8 mouse cellular contexts compared by ENCODE assay signal in genomic region chr16:34667031-34667726, GRCm38 (mm10). TPM values are rescaled to one million over a fixed set of nuclear protein-coding genes. Genes with fewer than 3 reads are reported as not detected.
DNase-seq lines count a peak whose midpoint lies in the region; ATAC-seq lines count a peak whose summit lies in the region.

No protein-coding gene starts in this region.

- H3K9ac ChIP-seq in intestine, embryonic 15.5 days = no peak overlapping the region

- WGBS in intestine, embryonic 15.5 days = 9% methylated on average over 20 of the region's 20 CpGs

- H3K4me2 ChIP-seq in intestine, embryonic 15.5 days (replicated peaks) = peak overlapping the region; percentile 49

- H3K27ac ChIP-seq in intestine, embryonic 15.5 days = no peak overlapping the region

- H3K27me3 ChIP-seq in intestine, embryonic 15.5 days (replicated peaks) = no peaks in the 10 kb centered on the region; the same call in 1 of the 2 replicates

- H3K4me1 ChIP-seq in intestine, embryonic 15.5 days (replicated peaks) = 0 out of 2 replicates have a peak, but pooled peaks cover 6% of the 10 kb centered on the region

- intact Hi-C loops in gastrocnemius, postnatal 36 days (cut with DNase I) = loop anchor here (1.0 kb wide), 1 partner anchor 33 kb away; no protein-coding TSS in a partner anchor
- intact Hi-C loops in left cerebral cortex, postnatal 25 days (cut with DNase I) = loop anchor here (2.0 kb wide), 1 partner anchor 34 kb away; no protein-coding TSS in a partner anchor

- DNase-seq in adrenal gland, adult 18-20 months (ENCODE audit: low spot score in 2 of 2) = peak; percentile 52 to 69
- DNase-seq in embryo, embryonic 10.5 days (ENCODE audit: low spot score) = peak; percentile 87
- peak; percentile 28 to 36 for DNase-seq in gastrocnemius, postnatal 36 days
- peak; percentile 72 to 87 for DNase-seq in left cerebral cortex, postnatal 25 days (ENCODE audit: low spot score in 2 of 2)
- DNase-seq in mesoderm, embryonic 11.5 days (ENCODE audit: low read depth, low spot score) = peak; percentile 88
- DNase-seq in right cerebral cortex, postnatal 25 days = peak; percentile 77
- DNase-seq in urinary bladder, postnatal 36 days (ENCODE audit: low spot score in 2 of 2) = peak; percentile 46 to 59

- peak; percentile 71 for ATAC-seq in intestine, embryonic 15.5 days

- no peaks in the 10 kb centered on the region for H3K9me3 ChIP-seq in intestine, embryonic 15.5 days

- H3K4me3 ChIP-seq in intestine, embryonic 15.5 days (replicated peaks) = 0 out of 2 replicates have a peak overlapping the region, but pooled peaks have one; percentile 4

- H3K36me3 ChIP-seq in intestine, embryonic 15.5 days = no peaks in the 10 kb centered on the region

RNA-seq across cellular contexts. Expression of gene Ropn1, which starts 17.5 kb away (rescaled TPM):
- total RNA-seq in adrenal gland, adult 18-20 months (2021) = not detected
- not detected for total RNA-seq in gastrocnemius, postnatal 36 days (2021)
- not detected in 2 replicates for polyA plus RNA-seq in intestine, embryonic 15.5 days (2015; fragmentation: Nextera tagmentation; extraction: Ambion mirVana)
- under 1 TPM in 1 of 2 experiments, not detected in 1; 0.46 TPM for total RNA-seq in left cerebral cortex, postnatal 25 days (2021)

RNA-seq across cellular contexts. Expression of gene Ccdc14, which starts 23.2 kb away (rescaled TPM):
- 1 to 10 TPM; 1.9 to 2.0 TPM for total RNA-seq in adrenal gland, adult 18-20 months (2021)
- 1 to 10 TPM; 1.7 to 2.3 TPM for total RNA-seq in gastrocnemius, postnatal 36 days (2021)
- 4.9 and 6.0 TPM in 2 replicates for polyA plus RNA-seq in intestine, embryonic 15.5 days (2015; fragmentation: Nextera tagmentation; extraction: Ambion mirVana)
- total RNA-seq in left cerebral cortex, postnatal 25 days (2021) = 1 to 10 TPM; 2.1 to 2.7 TPM

Comparison
In these comparisons a context has a peak if more than half of its experiments do, and no peak if none do; other contexts are left out.
1. DNase-seq: peak in every context shown above with its lines; median percentile 88 in mesoderm, embryonic 11.5 days; 87 in embryo, embryonic 10.5 days; 80 in left cerebral cortex, postnatal 25 days; 77 in right cerebral cortex, postnatal 25 days; 60 in adrenal gland, adult 18-20 months; 52 in urinary bladder, postnatal 36 days; 32 in gastrocnemius, postnatal 36 days.